Mouse (Mus musculus): ENCODE data around the gene Nectin2.
"Not testable (repeated sequence)": the region's sequence is repeated elsewhere in the genome, so short reads cannot be mapped to it uniquely, and the experiment has no call there.

Gene Nectin2

GRCm38 (mm10) chr7:19702859-19703555, 47.3 kb downstream of the Nectin2 start:
- DNase-seq = no peak

- DNase-seq = peak; percentile 89
Observed at GRCm38 (mm10) chr7:19701069-19701761, 49.1 kb downstream of the Nectin2 start.

GRCm38 (mm10) chr7:19700299-19701068, 49.8 kb downstream of the Nectin2 start:
- DNase-seq = no peak

GRCm38 (mm10) chr7:19699827-19700148, 50.5 kb downstream of the Nectin2 start:
- no peak for DNase-seq

GRCm38 (mm10) chr7:19698907-19699826, 51.1 kb downstream of the Nectin2 start, which contains the start of gene Apoe:
Apoe (minus strand) TSS chr7:19699188.
- DNase-seq = peak; percentile 77

- DNase-seq = peak; percentile 43
Observed at GRCm38 (mm10) chr7:19697949-19698906, 52.1 kb downstream of the Nectin2 start.

GRCm38 (mm10) chr7:19696336-19696873, 53.9 kb downstream of the Nectin2 start:
- no peak for DNase-seq

- DNase-seq = no peak
Observed at GRCm38 (mm10) chr7:19695881-19696280, 54.4 kb downstream of the Nectin2 start.

- no peak for DNase-seq
Observed at GRCm38 (mm10) chr7:19695213-19695594, 55.1 kb downstream of the Nectin2 start.

- no peak for DNase-seq
Observed at GRCm38 (mm10) chr7:19694336-19695212, 55.7 kb downstream of the Nectin2 start.

GRCm38 (mm10) chr7:19693421-19693820, 56.9 kb downstream of the Nectin2 start:
- DNase-seq = peak; percentile 90

- DNase-seq = peak; percentile 82
Observed at GRCm38 (mm10) chr7:19691873-19692865, 58.1 kb downstream of the Nectin2 start, which contains the start of gene Apoc1. Apoc1 (minus strand) TSS chr7:19692660.

- DNase-seq = peak; percentile 32
Observed at GRCm38 (mm10) chr7:19691434-19691833, 58.8 kb downstream of the Nectin2 start.

- DNase-seq = no peak
Observed at GRCm38 (mm10) chr7:19690845-19691244, 59.4 kb downstream of the Nectin2 start.

GRCm38 (mm10) chr7:19688611-19689010, 61.7 kb downstream of the Nectin2 start:
- no peak for DNase-seq

GRCm38 (mm10) chr7:19688101-19688500, 62.2 kb downstream of the Nectin2 start:
- DNase-seq = no peak

- not testable (repeated sequence) for DNase-seq
Observed at GRCm38 (mm10) chr7:19686927-19687583, 63.2 kb downstream of the Nectin2 start.

GRCm38 (mm10) chr7:19686521-19686920, 63.8 kb downstream of the Nectin2 start:
- DNase-seq = no peak

Data from lung, postnatal 10 days (tissue).